Mouse (Mus musculus) left cerebral cortex, postnatal 10 days (tissue): ENCODE results near the gene Rora. TPM values are rescaled to one million over a fixed set of nuclear protein-coding genes. Genes with fewer than 3 reads are reported as not detected.
A peak's percentile ranks its signal among the peaks of the same experiment; 100 is the strongest.
"Not testable (repeated sequence)": the region's sequence is repeated elsewhere in the genome, so short reads cannot be mapped to it uniquely, and the experiment has no call there.

ENCODE experiments used
- DNase-seq, 2 experiments: peaks; one replicate each; pipeline ENCODE4 v3.0.0; 2021 to 2022; ENCODE audit warnings: low spot score in 2 of 2, mixed read lengths in 1 of 2; ENCODE audit errors: extremely low spot score in 1 of 2
- intact Hi-C: fragments of 180-260 bp; cut with DNase I; formaldehyde crosslinking; loops from one replicate; pipeline ENCODE4 v1.15.1; 2025
- total RNA-seq, 2 experiments: library from RNA; stranded (reverse); gene quantifications; 2 replicates each; pipeline ENCODE4 v1.2.3; 2021

Rora gene
- total RNA-seq, 2 experiments from 2014 or later = 41.2 to 44.1 TPM

DNA sequence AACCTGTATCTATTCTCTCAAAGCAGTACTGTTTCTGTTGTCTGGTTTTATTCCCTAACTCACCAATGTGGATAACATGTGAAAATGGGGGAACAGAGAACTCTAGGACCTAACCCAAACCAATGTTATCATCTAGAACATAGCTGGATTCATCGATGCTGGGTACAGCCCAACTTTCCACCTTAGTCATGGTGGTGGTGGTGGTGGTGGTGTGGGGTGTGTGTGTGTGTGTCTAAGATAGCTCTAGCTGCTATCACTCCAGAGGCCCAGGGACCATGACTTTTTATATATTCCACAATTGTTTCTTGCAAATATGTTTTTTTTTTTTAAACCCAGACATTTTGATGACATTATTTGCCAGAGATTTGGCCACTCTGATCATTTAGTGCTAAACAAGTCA is 433.7 kb downstream of the Rora start:
- intact Hi-C loops = no loop called here
- DNase-seq = no peak

DNA sequence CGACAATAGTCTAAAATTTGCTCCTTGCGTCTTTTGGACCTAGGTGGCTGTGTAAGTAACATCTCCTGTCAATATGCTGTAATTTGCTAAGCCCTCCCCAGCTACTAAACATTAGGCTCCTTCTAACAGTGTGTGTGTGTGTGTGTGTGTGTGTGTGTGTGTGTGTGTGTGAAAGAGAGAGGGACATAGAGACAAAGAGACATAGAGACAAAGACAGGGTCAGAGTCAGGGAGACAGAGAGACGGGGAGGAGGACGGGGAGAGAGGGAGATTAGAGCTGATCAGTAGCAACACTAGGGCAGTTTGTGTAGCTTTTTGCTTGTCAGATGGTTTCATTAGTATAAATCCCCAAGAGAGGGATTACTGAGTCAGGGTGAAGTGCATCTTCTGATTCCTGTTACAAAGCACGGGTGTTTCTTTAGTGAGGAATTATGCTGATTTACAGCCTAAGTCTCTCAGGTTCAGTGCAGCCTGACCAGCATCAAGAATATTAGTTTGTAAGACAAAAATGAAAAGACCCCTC is 437.2 kb downstream of the Rora start:
- no peak for DNase-seq
- intact Hi-C loops = no loop called here

DNA sequence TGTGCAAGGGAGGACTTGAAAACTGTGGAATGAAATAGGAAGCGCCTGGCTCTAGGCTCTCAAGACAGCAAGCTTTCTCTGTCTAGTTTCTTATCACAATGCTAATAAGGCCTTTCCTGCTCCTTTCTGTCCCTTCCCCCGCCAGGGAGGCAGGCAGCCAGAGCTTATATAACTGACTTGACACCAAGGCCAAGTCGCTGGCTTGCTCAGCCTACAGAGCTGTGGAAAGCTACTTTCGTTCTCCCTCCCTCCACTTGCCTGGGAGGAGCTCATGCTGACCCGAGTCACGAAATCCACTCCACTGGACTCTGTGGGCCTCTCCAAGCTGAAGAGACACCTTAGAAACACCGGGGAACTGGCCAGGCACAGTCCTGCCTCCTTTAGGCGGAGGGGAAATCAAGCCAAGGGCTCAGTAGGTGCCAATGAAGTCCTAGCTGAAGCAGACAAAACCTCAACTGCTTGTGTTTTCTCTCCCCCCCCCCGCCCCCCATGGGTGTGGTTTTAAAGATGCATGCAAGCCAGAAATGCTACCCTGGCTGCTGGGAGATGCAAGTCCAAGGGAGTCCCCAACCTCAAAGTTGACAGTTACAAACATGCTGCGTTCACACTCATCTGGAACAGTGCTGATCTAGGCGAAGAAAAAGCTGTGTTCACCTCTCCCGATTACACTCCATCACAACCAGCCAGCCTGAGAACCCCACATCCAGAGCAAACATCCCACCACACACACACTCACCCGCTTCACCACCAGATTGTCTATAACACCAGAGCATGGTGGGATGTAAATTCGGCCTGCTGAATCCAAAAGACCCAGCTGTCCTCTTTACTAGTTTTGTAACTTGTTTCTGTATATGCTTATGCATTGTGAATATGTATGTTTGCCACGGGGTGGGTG is 438.8 kb downstream of the Rora start:
- peak; percentile 27 to 75 for DNase-seq
- intact Hi-C loops = no loop called here

DNA sequence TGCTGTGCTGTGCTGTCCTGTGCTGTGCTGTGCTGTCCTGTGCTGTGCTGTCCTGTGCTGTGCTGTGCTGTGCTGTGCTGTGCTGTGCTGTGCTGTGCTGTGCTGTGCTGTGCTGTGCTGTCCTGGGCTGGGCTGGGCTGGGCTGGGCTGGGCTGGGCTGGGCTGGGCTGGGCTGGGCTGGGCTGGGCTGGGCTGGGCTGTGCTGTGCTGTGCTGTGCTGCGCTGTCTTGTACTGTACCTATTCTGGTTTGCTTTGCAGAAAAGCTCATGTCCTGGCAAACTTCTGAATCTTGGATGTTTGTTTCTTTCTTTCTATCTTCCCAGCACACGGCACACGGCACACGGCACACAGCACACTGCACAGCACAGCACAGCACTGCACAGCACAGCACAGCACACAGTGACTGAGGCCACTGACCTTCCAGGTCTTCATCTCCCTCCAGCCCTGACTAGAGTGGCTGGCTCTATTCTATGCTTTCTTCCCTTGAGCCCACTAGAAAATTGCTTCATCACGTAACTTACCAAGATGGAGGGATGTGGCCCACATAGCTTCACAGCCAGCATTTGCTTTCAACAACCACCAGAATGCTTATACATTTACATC is 446.7 kb downstream of the Rora start:
- DNase-seq, intact Hi-C loops: not testable (repeated sequence)

DNA sequence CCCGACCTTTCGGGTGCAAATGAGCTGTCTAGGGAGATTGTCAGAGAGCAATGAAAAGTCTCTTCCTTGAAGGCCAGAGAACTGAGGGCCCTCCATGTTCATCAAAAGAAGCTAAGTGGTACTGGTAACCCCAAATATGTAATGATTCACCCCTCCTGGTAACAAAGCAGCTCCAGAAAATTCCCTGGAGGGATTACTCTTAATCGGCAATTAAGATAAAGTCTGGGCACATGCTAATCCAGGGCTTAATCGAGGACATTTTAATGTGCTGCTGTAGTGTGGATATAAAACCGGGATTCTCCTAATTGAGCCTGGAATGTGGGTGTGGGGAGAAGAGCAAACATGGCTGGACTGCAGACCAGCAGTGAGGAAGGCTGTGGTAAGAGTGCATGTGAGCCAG is 450.7 kb downstream of the Rora start:
- intact Hi-C loops = no loop called here
- DNase-seq = no peak

DNA sequence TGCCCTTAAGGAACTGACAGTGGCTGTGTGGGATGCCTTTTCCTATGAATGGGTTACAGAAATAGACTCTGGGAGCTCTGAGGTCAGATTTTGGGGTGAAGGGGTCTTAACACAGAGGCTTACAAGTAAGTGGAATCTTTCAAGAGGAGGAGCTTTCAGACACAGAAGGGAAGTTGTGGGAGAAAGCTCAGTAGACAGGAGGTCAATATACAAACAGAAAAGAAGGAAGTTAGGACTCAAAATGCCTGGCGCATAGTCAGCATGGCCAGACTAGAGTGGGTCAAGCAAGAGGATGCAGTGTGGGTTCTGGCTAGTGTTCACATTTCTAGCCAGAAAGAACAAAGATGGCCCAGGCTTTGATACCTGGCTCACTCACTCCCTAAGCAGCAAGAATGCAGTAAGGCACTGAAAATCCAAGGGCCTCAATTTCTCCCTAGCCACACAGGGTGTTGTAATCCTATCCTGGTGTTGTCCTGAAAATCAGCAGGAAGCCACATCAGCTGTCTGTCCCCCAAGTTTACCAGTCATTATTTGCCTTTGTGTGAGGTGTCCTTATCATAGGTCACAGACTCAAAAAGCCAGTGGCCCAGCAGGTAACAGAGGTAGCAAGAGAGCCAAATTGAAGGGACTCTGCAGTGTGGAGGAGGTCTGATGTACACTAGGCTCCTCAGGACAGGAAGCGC is 456.2 kb downstream of the Rora start:
- intact Hi-C loops = no loop called here
- no peak for DNase-seq

DNA sequence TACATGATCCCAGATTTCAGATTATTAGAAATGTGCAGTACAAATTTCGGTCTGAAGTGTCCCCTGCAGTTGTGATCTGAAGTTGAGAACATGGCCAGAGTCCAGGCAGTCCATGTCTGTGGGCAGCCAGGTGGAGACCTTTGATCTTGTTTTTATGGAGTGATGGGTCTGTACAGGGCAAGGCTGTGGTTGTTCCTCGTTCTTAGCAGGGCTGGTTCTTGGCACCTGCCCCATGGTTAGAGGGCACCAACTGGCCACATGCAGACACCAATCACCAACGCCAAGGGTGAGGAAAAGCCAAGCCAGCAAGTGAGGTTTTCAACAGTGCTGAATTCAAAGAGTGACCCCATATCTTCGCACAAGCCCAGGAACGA is 456.7 kb downstream of the Rora start:
- DNase-seq = no peak

DNA sequence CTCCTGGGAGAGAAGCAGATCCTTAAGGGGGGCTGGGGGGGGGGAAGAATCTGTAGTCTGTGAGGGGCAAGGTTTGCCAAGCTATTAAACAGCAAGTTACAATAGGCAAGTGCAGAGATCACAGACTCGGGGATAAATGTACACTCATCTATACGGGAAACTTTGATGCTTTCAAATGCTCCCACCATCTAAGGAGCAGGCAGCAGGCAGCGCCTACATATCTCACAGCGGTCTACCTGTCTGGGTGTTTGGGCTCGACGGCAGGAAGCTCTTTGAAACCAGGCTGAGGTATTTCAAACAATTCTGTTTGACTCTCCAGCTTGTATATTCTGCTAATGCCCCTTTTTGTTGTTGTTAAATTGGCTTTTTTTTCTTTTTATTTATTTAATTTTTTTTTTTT is 457.1 kb downstream of the Rora start:
- intact Hi-C loops = no loop called here
- DNase-seq = no peak

More for the DNA sequence above, 456.7 kb downstream of the Rora start:
- intact Hi-C loops = no loop called here

DNA sequence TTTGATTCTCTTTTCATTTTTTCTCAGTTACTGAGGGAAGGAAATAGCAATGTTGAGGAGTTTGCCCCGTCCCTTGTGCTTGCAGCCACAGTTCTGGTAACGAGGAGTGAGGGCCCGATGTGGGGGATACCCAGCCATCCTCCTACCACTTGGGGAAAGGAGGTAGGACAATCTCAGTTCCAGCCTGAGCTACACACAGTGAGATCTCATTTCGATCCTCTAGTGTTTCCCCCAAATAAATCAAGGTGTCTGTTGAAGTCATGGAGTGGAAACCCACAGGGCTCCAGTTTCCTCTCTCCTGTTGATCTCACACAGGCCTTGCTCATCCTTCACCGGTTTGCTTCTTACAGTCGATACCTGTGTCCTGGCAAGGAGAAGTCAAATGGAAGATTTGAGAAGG is 458.0 kb downstream of the Rora start:
- DNase-seq = no peak

DNA sequence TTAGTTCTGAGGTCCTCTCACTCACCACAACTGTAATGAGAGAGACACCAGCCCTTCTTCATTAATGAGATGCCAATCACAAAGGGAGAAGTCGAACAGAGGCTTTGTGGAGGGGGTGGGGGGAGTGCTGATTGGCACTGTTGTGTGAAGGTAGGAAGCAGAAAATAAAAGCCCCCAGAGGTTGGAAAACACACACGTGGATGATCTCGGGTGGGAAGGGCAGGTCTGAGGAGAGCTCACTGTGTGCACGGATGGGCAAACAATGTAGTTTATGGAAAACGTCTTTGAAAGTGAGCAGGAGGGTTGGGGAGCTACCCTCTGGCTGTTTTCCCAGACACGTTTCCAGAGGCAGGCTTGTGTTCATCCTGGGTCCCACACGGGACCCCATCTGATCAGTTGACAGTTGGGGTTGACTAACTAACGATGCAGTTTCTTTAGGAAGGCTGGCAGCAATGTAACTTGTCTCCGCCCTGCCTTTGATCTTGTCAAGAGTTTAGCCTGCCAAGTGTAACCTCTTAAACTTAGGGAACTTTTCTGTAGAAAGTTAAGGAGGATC is 460.9 kb downstream of the Rora start:
- DNase-seq = no peak
- intact Hi-C loops = no loop called here

More for the DNA sequence above, 458.0 kb downstream of the Rora start:
- intact Hi-C loops = no loop called here

DNA sequence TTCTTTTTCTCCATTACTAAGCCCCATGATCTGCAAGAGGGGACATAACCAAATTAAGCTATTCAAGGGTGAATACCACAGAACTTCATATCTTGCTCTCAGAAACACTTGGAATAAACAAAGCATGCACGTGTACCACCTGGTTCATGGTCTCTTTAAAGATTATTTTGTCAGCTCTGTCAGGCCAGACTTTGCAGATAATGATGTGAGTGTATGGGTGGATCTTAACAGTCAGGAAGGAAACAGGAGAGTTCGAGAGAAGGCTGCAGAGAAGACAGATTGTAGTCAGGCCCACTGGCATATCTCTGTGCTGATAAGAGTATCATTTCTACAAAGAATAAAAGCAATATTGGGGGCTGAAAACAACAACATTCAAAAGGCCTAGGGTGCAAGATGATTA is 463.2 kb downstream of the Rora start:
- intact Hi-C loops = no loop called here
- no peak for DNase-seq

DNA sequence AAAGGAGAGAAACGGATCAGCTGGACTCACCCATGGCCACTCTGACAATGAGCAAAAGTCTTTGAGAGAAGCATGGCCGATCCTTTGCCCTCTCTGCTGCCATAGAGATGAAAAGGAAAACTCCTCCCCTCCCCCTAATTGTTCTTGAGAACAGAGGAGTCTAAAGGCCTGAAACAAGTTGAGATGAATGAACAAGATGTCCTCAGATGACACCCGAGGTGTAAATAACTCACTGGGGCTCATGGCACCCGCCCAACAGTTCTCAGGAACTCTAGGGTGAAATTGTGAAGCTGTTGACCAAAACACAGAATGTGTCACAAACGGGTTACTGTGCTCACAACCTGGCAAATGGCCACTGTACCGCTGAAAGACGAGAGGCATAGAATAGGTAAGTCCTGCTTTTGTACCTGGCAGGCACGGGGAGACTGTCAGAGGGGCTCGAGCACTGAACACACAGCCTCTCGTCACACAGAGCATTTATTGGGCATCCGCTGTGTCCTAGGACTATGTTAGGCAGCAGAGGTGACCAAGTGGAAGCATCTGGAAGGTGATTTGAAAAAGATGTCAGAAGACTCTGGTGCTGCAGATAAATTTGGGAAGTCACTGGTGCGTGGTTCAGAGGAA is 467.6 kb downstream of the Rora start:
- intact Hi-C loops = no loop called here
- DNase-seq = peak in 1 of 2 experiments; percentile 41

DNA sequence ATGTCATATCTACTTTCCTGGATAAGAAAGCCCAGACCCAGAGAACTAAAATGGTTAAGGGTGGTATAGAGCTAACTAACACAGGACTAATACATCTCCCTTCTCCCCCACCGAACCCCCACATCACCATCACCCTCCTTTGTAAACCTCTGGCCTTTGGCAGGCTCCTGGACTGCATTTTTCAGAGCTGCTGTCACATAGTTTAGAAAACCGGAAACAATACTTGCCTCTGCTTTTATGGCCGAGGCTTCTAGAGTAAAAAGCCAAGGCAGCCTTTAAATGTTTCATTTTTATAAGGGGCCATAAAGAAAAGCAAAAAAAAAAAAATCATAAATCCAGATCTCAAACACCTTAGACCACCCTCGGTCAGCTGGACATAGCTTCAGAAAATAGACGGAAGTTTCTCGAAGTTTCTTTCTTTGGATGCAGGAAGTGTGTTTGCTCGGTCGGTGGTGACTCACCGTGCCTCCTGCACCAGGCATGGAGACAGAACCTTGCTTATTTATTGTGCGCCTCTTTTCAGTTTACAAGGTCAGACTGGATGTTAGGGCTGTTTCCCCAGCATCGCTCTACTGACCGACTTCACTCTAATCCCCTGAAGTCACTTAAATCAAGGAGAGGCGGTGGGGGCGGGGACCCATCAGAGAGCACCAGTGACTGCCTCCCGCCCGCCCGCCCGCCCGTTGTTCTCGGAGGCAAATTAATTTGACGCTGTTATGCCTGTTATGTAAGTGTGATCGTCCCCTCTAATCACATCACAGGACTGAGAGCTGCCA is 471.6 kb downstream of the Rora start:
- DNase-seq = peak in 1 of 2 experiments; percentile 68
- intact Hi-C loops = no loop called here

DNA sequence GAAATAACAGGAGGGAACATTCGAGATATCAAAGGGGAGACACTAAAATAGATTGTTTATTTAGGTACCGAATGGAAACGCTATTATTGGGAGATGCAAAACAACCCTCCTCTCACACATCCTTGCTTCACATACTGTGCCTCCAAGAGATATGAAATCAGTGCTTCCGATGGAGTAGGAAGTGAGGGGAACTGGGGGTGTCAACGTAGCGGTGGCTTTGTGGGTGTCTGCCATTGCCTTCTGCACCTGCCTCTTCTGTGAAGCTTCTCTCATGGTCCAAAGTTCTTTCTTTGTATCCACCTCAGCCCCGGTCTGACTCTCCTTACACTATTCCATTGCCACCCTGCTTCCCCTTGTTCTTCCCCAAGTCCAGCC is 472.2 kb downstream of the Rora start:
- intact Hi-C loops = no loop called here
- DNase-seq = no peak

DNA sequence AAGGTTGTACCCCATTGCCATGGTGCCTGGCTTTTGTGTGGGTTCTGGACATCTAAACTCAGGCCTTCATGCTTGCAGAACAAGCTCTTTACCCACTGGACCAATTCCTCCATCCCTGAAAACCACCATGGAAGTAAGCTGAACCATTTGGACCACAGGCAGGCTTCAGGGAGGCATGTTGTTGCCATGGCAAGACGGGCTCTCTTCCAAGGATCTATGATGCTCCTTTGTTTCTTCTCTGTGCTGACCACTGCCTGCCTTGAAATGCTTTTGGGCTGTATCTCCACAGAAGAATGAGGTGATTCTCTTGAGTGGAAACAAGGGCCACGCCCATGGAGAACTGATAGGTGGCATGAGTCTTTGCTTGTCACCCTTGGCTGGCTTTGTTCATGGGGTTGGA is 473.0 kb downstream of the Rora start:
- intact Hi-C loops = no loop called here
- peak in 1 of 2 experiments; percentile 19 for DNase-seq

DNA sequence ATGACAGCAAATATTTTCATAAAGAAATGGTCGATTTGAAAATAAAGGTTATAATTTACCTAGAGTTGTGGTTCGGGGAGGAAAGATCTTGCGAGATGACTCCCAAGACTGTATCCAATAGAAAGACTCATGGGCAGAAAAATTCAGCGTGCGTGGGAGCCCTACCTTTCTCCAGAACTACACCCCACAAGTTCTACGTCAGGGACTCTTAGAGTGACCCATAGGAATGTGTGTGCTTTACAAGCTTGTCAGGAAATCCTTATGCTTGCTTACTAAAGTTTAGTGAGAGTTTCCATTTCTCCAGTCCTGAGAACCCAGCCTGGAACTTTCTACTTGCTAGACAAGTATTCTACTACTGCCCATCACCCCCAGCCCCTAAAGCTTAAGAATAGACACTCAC is 474.7 kb downstream of the Rora start:
- DNase-seq = no peak
- intact Hi-C loops = no loop called here

DNA sequence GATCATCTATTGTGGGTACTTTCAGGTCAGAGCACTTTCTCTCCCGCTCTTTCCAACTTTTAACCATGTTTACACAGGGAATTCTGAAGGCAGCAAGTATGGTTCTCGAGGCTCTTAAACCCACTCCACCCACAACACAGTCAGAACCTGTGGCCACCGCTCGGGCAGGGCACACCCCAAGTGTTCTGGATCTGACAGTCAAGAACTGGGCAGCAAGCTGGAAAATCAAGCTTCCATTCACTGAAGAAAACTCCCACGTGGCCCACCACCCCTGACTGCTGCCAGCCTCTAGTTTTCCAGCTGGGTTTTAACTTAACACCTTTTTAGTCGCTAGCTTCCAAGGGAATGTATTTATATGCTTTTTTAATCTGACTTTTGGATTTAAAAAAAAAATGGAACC is 479.4 kb downstream of the Rora start:
- no peak for DNase-seq
- intact Hi-C loops = no loop called here

DNA sequence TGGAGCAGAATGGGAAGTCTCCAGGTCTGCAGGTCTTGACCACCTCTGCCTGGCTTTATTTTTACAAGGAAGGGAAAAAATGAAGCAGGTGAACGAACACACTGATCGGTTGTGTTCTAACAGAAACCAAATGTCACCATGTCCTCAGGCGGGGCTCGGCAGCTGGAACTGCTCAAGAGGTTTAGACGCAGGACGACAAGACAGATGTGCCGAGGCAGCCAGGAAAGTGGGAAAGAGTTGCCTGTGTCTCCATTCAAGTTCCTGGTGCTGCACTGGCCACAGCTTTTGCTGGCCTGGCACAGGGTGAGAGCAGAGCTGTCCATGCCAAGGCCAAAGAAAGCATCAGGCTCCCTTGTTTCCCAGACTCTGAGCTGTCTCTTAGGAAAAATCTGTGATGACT is 480.1 kb downstream of the Rora start:
- intact Hi-C loops = no loop called here
- peak in 1 of 2 experiments; percentile 28 for DNase-seq
